Mouse (Mus musculus): ENCODE measurements around the gene a. TPM values are rescaled to one million over a fixed set of nuclear protein-coding genes. Genes with fewer than 3 reads are reported as not detected.
A peak's percentile ranks its signal among the peaks of the same experiment; 100 is the strongest.
"Not testable (repeated sequence)": the region's sequence is repeated elsewhere in the genome, so short reads cannot be mapped to it uniquely, and the experiment has no call there.

Gene a
- total RNA-seq, 4 experiments from 2014 or later = not detected

DNA sequence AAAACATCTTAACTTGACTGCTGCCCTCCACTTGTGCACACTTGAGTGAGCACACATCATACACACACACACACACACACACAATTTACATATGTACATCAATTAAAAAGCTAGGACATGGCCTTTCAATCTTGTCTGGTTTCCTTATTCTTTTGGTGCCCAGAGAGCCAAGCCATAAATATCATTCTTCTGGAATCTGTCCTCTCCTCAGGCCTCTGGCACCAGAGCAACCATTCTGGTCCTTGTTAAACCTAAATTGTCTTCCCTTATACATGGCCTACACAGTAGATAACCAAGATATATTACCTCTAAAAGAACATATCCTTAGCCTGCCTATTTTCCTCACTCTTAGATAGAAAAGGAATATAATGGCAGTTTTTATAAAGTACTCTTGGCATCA lies 56.9 kb downstream of the a start:
- DNase-seq = no peak

DNA sequence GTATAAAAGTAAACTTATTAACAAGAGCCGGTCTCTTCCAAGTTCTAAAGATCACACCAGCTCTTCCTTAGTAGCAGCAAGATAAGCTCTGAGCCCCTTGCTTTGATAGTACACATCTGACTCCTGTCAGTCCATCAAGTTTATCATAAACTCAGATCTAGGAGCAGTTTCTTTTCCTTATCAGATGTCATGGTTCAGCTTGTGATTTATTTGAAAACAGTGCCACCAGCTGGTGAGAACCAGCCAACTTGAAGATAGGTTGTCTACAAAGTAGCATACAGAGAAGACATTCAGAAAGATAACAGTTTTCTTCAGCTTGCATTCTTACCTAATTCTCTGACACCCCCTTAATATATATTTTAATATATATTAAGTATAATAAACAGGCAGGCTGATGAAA lies 64.2 kb downstream of the a start:
- DNase-seq = peak; percentile 26

DNA sequence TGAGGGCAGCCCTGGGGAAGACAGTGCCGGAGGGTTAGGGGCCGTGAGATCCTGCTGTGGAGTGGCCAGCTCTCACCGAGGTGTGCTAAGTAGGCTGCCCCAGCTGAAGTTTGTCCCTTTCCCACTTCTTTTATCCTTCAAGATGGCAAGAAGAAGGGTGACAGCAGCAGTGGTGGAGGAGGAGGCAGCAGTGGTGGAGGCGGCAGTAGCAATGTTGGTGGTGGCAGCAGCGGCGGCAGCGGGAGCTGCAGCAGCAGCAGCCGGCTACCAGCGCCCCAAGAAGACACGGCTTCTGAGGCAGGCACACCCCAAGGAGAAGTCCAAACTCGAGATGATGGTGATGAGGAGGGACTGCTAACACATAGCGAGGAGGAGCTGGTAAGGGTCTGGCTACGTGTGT lies 72.5 kb downstream of the a start:
- DNase-seq = no peak

DNA sequence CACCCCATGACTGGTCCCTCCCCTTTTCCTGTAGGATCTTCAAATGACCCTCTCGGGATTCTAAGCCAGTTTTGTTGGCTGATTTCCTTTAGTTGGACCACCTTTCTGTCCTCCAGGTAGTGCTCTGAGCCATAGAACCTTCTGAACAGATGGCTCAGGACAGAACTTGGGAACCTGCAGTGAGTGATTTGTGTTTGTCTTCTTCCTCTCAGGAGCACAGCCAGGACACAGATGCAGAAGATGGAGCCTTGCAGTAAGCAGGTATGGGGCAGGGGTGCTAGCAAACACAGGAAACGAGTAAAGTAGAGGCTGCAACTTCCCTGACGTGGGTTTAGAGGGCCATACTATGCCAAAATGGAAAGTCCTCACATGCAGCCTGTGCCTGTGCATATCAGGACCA lies 74.5 kb downstream of the a start:
- DNase-seq = no peak

DNA sequence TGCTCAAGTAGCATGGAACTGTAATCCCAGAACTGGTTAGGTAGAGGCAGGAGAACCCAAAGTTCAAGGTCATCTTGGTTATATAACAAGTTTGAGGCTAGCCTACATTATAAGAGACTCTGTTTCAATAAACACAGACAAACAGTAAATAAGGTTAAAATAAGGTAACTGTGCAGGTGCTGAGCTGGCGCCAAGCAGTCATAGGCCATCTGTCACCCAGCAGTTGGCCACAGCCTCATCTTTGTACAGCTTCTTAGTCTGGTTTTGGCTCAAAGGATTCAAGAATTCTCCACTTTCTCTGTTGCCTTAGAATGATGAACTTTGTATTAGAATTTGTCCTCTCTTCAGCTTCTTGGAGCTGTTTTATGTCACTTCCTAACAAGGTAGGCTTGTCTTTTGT lies 76.9 kb downstream of the a start:
- no peak for DNase-seq

DNA sequence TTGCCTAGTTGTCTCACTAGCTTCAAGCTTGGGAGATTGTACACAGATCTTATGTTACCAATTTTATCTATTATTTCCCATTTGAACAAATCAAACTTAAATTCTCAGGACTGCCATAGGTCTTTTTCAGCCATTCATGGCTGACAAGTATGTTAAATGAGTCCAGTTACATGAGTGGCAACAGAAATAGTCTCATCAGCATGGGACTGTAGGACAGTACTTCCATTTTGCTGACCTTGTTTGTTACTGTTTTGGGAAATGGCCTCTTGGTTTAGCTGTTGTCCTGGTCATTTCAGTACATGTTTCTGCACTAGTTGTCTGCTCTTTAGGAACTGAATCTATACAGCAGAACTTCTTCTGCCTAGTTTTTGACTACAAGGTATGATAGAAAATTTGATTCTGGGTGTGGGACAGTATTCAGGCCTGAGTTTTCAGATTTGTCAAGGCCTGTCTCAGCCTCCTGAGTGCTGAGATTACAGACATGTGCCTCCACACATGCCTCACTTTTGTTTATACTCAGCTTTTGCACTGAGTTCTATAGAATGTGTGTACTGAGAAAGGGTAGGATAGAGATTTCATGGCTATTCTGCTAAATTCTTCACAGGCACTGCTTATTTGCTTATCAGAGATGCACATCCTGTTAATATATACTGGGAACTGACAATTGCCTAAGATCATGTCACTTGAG lies 78.9 kb downstream of the a start:
- no peak for DNase-seq

DNA sequence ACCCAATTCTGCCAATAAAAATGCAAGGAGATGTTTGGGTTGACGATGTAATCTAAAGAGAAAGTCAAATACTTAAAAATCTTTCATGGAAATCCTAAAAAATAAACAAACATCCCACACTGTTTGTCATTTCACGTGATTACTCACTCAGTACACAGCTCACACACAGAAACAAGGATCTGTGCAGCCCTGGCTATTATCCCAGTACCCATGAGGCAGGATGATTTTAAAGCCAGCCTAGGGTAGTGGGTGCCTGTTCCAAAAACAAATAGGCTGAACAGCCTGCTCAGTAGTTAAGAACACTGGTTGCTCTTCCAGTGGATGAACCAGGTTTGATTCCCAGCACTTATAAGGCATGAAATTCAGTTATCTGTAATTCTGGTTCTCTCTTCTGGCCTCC lies 85.4 kb downstream of the a start:
- DNase-seq = no peak

DNA sequence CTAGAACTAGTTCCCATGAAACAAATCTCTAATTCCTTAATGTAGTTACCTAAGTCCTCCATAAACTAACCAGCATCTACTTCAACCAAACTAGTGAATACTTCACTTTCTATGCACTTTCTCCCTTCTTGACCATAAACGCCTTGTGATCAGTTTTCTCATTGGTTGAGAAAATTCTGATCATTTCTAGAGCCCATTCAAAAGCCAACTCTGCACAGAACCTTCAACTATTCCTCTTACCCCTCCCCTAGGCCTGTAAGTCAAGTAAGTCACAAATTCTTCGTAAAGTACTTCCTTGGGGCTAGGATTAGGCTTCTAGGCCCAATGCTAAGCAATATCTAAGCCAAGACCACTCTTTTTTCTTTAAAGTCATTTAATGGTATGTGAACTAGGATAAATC lies 100.4 kb downstream of the a start:
- DNase-seq = no peak

DNA sequence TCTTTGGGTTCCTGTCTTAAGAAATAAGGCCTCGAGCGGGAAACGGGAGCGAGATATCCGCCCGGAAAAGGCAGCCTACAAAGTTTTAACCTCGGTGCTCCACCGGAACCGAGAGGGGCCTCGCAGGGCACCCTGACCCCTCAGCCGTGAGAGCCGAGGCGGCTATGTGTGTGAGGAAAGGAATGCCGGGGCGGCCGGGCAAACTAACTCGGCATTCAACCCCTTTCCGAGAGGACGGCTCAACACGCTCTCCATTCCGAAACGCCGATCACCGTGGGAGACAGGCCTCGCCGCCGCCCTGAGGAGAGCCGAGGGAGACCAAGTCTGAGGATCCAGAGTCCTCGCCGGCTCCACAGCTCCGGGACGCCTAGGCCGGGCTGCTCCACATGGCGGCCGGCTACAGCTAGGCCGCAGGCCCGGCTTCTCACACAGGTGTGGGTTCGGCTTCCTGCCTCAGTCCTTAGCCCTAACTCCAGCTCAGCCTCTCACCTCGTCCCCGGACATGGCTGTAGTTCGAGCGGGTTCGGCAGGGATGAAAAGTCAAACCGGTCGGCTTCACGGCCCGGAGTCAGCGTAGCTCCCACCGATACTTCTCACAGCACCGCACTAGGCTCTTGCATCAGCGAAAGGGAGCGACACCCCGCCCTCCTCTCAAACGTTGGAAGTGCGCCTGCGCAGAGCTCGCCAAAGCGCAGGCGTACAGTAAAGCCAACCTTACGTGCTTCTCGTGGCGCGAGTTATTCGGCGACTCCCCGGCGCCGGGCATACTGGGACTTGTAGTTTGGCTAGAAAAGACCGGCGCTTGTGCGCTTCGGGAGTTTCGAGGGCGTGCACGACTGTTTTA lies 101.2 kb downstream of the a start, which contains the start of gene Eif2s2:
Gene Eif2s2, minus strand, starts transcription at position 735 of the 844 bp plus-strand sequence.
- peak; percentile 97 for DNase-seq

DNA sequence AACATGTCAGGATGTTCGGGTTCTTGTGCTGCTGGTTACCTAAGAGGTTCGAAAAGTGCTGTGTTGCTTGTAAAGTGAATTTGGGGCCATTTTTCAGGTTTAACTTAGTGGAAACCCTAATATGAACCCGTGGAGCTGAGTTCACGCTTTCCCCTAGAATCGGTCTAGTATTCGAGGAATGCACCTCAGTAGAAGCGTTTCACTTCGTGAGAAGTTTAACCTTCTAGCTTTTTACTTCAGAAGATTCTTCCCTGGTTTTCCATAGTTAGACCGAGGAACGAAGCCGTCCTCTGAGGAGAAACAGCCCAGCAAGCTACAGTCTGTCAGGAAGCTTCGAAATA lies 101.8 kb downstream of the a start:
- no peak for DNase-seq

DNA sequence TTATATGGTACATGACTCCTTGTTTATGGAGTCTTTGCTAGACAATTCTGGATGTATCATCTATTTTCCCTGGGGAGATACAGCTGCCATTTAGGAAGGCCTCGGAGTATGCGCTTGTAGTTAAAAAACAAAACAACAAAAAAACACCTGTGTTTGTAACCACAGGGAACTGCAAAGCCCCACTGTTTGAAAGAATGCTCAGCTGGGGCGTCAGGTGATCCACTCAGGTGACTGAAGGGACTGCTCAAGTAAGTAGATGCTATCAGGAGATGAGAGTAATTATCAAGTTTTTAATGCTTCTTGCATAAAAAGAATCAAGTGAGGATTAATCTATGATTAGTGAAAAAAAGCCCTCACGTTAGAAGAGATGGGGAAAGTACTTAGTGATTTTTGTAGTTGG lies 102.3 kb downstream of the a start:
- DNase-seq = no peak

DNA sequence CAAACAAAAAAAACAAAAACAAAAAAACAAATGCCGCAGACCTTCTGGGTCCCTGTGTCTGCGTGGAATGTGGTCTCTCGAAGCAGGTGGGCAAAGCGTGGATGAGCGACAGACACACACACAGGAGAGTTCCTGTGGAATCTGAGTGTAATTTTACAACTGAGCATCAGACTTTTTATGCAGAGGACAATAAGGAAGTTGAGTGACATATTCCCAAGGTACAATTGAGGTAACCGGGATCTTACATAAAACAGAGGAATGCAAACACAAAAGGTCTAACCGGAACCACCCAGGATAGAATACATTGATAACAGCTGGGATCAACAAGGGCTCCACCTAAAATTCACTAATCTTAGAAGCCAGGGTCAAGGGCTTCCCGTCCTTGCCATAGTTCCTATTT lies 107.8 kb downstream of the a start:
- DNase-seq = not testable (repeated sequence)

DNA sequence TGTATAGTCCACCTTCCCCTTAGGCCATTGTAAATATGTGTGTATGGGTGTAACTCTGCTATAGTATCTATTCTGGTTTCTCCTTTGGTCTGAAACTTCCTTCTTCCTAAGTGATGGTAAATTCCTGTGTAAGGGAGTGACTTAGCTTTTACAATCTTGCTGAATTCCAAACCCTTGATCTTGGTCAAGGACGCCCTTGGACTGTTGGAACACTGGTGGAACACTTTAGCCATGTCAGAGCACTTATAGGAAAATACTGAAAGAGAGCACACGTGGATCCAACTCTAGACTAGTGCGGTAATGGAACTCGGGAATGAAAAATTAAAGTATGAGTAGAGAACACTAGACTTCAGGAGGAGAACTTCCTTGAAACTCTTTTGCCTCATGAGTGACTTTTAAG lies 108.2 kb downstream of the a start:
- DNase-seq = not testable (repeated sequence)

DNA sequence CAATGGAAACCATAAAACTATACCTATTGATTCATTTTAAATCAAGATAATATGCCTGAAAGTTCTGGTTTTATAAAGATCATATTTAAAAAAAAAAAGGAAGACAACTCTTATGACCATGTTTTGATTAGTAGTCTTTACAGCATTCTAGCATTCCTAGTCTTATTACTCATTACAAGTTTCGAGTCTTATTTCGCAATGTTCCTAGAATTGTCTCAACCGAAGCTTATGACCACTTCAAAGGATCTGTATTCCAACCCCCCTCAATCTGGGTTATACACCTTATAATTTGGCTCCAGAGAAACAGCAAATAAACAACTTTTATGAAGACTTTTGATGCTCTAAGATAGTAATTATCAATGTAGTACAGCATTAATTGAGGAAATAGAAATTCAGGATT lies 110.9 kb downstream of the a start:
- no peak for DNase-seq

DNA sequence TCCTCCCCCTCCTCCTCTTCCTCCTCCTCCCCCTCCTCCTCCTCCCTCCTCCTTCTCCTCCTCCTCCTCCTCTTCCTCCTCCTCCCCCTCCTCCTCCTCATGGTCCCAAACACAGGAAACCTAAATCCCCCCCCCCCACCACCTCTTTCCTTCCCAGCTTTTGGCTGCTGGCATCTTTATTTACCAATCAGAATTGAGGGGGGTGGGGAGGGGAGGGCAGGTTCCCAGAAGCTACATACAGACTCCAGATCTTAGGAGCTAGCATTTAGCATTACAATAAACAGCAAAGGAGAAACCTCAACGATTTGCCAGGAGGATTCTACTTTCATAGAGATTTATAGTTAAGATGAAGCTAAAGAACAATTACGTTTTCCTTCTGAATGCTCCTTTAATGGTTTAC lies 114.6 kb downstream of the a start:
- no peak for DNase-seq

DNA sequence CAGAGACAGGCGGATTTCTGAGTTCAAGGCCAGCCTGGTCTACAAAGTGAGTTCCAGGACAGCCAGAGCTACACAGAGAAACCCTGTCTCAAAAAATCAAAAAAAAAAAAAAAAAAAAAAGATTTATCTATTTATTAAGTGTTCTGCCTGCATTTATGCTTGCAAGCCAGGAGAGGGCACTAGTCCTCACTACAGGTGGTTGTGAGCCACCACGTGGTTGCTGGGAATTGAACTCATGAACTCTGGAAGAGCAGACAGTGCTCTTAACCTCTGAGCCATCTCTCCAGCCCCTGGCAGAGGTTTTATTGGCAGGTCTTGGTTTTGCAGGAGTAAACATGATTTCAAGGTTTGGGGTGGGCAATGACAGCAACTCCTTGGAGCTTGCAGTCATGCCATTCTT lies 117.0 kb downstream of the a start:
- not testable (repeated sequence) for DNase-seq

DNA sequence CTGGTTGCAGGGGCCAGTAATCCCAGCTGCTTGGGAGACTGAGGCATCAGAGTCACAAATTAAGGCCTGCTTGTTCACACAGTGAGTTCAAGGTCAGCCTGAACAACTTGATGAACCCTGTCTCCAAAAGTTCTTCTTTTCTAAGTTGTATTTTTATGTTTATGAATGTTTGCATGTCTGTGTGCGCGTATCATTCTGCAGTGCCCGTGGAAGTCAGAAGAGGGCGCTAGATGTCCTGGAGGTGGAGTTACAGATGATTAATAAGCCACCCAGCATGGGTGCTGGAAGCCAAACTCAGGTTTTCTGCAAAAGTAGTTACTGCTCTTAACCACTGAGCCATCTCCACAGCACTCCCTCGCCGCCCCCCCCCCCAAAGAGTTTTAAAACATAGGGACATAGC lies 118.6 kb downstream of the a start:
- DNase-seq = no peak

DNA sequence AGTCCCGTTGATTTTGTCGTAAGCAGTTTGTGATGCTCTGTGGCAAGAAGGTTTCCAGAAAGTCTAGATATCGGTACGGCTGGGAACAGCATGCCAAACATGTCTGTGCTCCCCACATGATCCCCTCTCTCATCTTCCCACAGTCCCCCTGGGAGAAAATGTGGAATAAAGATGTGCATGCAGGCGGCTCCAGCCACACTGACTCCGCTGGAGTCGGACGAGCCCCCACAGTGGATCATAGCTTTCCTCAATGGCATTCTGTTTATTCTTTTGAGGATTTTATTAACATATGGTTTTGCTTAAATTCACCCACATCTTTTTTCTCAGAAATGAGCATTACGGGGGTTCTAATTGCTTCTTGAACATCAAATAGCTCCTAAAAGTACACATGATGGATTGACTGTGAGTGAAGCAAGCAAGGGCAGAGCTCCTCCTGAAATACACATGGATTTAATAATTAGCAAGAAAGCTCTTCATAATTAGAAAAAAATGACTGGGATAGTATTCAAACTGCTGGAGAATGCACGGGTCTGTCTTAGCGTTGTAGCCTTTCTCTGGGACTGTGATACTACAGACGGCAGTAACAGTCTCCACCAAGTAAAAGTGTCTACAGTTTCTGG lies 124.8 kb downstream of the a start:
- no peak for DNase-seq

DNA sequence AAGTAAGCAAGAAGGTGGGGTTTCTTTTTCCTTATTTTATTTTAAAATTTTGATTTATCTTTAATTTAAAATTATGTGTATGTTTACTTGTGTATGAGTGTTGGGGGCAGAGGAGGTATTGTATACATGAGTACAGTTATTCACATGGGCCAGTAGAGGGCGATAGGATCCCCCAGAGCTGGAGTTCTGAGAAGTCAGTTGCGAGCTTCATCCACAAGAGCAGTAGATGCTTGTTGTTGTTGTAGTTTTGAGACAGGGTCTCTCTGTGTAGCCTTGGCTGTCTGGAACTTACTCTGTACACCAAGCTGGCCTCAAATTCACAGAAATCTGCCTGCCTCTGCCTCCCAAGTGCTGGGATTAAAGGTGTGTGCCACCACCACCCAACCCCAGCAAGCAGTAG lies 125.3 kb downstream of the a start:
- DNase-seq = no peak

DNA sequence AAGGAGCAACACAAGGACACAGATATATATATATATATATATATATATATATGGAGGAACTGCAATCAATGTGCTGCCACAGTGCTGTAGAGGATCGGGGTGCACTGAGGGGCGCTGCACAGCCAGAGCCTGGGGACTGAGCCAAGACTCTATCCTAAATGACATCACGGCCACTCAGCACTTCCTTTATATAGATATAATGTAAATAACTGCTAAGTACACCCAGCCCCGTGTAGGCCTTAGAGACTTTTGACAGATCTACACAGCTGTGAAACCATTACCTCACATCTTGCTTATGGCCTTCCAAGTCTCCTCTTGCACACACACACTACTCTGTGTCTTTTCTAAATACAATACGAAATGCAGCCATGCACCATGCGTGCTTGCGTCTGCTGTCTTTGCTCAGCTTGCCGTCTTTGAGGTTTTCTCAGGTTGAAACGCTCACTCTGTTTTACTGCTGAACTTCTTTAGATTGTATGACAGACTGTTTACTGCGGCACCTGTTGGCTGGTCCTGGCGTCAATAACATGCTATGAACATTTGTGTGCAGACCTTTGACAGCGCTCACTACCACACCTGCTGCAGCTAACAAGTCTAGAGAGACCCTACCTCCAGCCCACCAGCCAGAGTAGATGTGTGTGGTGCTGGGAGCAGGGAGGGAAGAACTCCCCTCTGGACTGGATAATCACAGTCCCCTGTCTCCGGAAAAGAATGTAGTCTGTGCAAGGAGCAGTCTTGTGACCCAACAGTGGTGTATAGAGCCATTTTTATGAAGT lies 126.9 kb downstream of the a start:
- no peak for DNase-seq

DNA sequence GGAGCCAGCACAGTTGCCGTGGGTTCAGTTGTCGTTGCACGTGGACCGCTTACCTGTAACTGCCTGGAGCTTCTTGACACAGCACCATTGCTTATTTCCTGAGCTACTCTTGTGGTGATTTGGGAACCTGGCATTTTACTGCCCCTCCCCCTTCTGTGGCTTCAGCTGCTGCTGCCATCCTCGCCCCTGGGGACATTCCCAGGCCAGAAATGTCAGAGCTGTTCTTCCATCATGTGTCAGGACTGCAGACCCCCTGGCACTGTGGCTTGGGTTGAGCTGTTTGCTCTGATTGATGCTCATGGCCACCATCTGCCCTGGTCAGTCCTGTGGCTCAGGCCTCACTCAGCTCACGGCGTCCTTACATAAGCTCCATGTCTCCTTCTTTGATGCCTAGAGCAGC lies 129.7 kb downstream of the a start:
- DNase-seq = no peak

DNA sequence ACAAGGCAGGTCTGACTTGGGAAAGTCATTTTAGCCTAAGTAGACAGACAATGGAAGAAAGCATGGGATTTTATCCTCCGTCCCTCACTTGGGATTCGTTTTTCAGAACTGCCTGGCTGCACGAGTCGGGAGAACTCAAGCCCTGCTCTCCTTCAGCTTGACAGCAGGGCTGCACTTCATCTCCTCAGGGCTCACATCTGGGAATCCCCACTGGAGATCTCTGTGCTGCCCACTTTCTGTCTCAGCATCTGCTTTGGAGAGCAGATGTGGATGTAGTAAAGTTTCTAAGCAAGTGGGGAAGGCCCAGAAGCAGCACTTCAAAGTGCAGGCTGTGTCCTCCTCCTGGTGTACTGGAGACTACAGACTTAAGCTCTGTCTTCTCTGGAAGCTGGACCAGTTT lies 130.9 kb downstream of the a start:
- not testable (repeated sequence) for DNase-seq

DNA sequence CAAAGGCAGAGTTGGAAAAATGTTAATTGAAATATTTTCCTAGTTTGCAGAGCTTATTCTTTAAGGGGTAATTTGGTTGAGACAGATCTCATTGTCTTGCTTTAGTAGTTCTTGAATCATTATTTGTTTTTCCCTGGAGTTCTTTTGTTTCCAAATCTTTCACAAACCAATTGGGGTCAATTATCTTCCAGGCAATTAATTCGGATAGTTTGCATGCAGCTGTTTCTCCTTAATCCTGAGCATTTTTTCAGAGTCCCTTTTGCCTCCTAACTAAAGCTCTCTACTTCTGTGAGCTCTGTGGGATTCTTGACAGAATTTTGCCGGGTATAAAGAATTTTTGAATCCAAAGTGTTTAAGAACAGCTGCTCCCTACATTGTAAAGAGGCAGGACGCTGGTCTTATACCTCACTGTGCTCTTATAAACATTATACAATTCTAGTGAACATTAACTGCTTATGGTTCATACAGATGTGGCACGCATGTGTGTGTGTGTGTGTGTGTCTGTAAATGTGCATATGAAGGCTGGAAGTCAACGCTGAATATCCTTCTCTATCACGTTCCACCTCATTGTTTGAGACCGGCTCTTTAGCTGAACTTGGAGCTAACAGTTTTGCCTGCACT lies 134.3 kb downstream of the a start:
- no peak for DNase-seq

All from adrenal gland, adult 8-10 months (tissue).